Mouse (Mus musculus) left cerebral cortex, postnatal 4 days (tissue): ENCODE measurements around the gene Tpd52l2. TPM values are rescaled to one million over a fixed set of nuclear protein-coding genes. Genes with fewer than 3 reads are reported as not detected.

Source experiments
- DNase-seq: peaks from one replicate; pipeline ENCODE4 v3.0.0-alpha.2; 2022
- intact Hi-C: fragments of 180-260 bp; cut with DNase I; formaldehyde crosslinking; loops from one replicate; pipeline ENCODE4 v1.15.1; 2025
- total RNA-seq, 2 experiments: library from RNA; stranded (reverse); gene quantifications; 2 replicates each; pipeline ENCODE4 v1.2.3; 2021

Tpd52l2 gene
- total RNA-seq, 2 experiments from 2014 or later: 69.7 to 73.5 TPM

DNA sequence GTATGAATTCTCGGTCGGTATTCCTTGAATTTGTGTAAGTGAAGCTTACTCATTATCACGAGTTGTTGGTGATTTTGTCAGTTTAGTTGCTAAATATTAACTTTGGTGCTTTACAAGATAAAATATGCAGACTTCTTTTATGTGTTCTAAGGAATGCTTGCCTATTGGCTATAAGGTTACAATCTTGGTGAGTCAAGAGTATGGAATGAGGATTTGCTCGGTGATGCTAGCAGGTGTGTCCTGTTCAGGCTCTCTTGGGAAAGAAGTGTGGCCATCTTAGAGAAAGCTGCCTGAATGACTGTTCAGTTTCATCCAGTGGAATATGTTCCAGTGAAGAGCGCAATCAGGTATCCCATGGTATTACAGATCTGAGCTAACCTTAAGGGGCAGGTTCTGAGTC is 28.6 kb downstream of the Tpd52l2 start:
- DNase-seq: no peak
- intact Hi-C loops: no loop called here

GRCm38 (mm10) chr2:181529076-181529475 is 32.1 kb downstream of the Tpd52l2 start:
- DNase-seq: no peak
- intact Hi-C loops: no loop called here

DNA sequence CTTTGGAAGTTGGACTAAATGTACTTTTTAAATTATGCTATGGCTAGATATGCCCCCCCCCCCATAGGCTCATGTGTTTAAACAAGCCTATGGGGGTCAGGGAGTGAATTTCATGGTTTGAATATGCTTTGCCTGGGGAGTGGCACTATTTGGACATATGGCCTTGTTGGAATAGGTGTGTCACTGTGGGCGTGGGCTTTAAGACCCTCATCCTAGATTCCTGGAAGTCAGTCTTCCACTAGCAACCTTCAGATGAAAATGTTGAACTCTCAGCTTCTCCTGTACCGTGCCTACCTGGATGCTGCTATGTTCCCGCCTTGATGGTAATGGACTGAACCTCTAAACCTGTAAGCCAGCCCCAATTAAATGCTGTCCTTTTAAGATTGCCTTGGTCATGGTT is 35.6 kb downstream of the Tpd52l2 start:
- intact Hi-C loops: no loop called here
- DNase-seq: no peak

DNA sequence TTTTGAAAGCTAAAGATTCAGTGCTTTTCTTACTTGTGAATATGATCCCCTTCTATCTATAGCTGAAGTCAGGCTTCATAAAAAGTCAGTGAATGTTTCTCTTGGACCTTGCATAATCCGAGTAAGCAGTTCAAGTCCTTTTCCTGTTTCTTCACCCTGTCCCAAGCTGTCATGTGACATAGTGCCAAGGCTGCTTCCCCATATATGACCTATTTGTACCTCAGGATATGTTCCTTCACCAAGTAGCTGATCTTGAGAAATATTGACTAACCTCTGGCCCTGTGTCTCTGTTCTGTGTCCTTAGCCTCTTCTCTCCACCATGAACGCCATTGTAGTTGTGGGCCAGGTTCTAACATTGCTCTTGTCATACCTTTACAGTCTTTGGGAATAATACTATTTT is 39.5 kb downstream of the Tpd52l2 start:
- no peak for DNase-seq
- intact Hi-C loops: no loop called here

GRCm38 (mm10) chr2:181537444-181538047 is 40.6 kb downstream of the Tpd52l2 start:
- intact Hi-C loops: no loop called here

DNA sequence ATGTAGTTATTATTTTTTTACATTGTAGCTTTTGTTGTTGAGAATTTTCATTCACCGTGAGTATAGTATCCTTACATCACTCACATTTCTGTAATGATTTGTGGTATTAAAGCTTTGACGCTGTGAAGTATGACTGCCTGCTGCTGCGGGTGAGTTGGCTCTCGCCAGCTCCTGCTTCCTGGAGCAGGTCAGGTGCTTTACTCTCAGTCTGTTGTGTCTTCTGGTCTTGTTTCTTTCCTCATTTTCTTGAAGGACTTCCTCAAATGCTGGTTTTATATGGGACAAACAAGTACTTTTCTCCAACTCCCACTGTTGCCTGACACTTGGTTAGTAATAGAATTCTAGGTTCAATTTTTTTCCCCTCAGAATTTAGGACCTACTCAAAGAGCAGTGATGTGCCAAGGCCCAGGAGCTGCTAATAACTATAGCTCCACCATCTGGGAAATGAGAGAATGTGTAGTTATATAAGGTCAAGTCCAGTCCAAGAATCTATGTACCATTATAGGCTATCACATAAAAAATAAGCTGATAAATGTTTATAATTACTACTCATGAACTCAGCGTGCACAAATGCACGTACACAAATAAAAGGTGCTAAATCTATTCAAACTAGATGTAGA is 44.9 kb downstream of the Tpd52l2 start:
- no peak for DNase-seq
- intact Hi-C loops: no loop called here

More at GRCm38 (mm10) chr2:181537444-181538047, 40.6 kb downstream of the Tpd52l2 start:
- DNase-seq: peak; percentile 70

GRCm38 (mm10) chr2:181546142-181546541 is 49.2 kb downstream of the Tpd52l2 start:
- no peak for DNase-seq
- intact Hi-C loops: no loop called here

DNA sequence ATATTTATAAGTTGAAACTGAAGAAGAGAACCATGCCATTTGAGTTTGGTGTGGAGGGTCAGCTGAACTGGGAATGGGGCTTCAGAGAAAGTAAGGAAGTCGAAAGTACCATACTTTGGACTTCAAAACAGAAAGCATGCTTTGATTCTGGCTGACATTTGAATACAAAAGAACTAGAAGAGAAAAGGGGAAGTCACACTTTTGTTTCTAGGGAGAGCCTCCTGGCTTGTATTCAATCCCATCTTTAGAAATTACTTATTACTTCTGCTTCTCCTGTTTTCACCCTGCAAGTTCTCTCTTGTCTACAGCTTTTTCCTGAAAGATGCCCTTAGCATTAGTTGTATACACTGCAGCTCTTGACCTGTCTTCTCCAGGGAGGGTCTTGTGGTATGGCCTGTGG is 51.3 kb downstream of the Tpd52l2 start:
- no peak for DNase-seq
- intact Hi-C loops: no loop called here

DNA sequence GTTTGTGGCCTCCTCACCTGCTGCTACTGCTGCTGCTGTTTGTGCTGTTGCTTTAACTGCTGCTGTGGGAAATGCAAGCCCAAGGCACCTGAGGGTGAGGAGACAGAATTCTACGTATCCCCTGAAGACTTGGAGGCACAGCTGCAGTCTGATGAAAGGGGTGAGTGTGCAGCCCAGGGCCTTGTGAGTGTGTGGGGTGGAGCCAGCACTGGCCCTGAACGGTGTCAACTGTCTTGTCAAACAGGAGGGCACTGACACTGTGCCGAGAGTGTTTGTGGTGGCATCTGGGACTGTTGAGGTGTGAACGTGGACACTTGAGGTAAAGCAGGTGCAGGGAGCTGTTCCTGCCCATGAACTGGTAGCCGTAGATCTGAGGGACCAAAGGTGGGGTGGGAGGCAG is 51.7 kb downstream of the Tpd52l2 start:
- DNase-seq: no peak
- intact Hi-C loops: no loop called here

GRCm38 (mm10) chr2:181550233-181550632 is 53.3 kb downstream of the Tpd52l2 start:
- intact Hi-C loops: no loop called here
- no peak for DNase-seq

DNA sequence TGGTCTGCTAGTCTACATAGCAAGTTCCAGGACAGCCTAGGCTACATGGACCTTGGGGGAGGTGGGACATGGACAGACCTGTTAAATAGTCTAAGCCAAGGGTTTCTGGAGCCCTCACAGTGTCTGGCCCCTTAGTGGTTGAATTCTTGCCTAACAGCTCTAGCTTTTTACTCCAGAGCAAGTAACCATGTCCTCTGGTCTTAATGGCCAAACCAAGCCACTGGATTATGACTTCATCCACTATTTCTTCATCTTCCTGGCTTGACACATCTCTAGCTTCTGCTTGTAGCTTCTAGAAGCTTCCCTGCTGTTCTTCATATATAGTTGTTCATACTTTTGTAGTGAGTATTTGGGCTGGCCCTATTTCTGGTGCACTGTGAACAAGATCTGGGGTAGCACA is 56.8 kb downstream of the Tpd52l2 start:
- intact Hi-C loops: no loop called here
- DNase-seq: no peak

GRCm38 (mm10) chr2:181567338-181567737 is 70.4 kb downstream of the Tpd52l2 start:
- no peak for DNase-seq
- intact Hi-C loops: no loop called here

Other genes with a start within 250 kb of the Tpd52l2 start
- gene Gmeb2, start 209.1 kb upstream of the Tpd52l2 start, total RNA-seq: 10 to 100 TPM; 18.8 to 23.2 TPM
- gene Stmn3, start 182.6 kb upstream of the Tpd52l2 start, total RNA-seq: 100 to 1,000 TPM; 885 to 936 TPM
- 10 to 100 TPM; 53.6 to 67.6 TPM for gene Rtel1, start 177.4 kb upstream of the Tpd52l2 start, total RNA-seq
- 10 to 100 TPM; 73.9 to 83.5 TPM for gene Zgpat, start 132.2 kb upstream of the Tpd52l2 start, total RNA-seq
- gene Arfrp1, start 131.7 kb upstream of the Tpd52l2 start, total RNA-seq: 10 to 100 TPM; 57.3 to 60.3 TPM
- gene Lime1, start 117.1 kb upstream of the Tpd52l2 start, total RNA-seq: 10 to 100 TPM; 40.8 to 44.9 TPM
- gene Zbtb46, start 37.7 kb upstream of the Tpd52l2 start, total RNA-seq: 10 to 100 TPM; 16.6 to 16.8 TPM
- gene Abhd16b, start 3.9 kb upstream of the Tpd52l2 start, total RNA-seq: not detected
- gene Dnajc5, start 23.3 kb downstream of the Tpd52l2 start, total RNA-seq: 100 to 1,000 TPM; 288 to 305 TPM
- gene Uckl1, start 87.8 kb downstream of the Tpd52l2 start, total RNA-seq: 10 to 100 TPM; 66.1 to 69.2 TPM
- 10 to 100 TPM; 49.7 to 51.6 TPM for gene Prpf6, start 94.7 kb downstream of the Tpd52l2 start, total RNA-seq
- 100 to 1,000 TPM; 191 to 197 TPM for gene Zfp512b, start 95.7 kb downstream of the Tpd52l2 start, total RNA-seq
- gene Samd10, start 102.1 kb downstream of the Tpd52l2 start, total RNA-seq: 10 to 100 TPM; 43.7 to 48.7 TPM
- under 1 TPM; 0.50 to 0.54 TPM for gene Gm29797, start 159.9 kb downstream of the Tpd52l2 start, total RNA-seq
- gene Sox18, start 174.5 kb downstream of the Tpd52l2 start, total RNA-seq: 10 to 100 TPM; 13.4 to 13.5 TPM
- gene Tcea2, start 183.2 kb downstream of the Tpd52l2 start, total RNA-seq: 10 to 100 TPM; 57.8 to 62.4 TPM
- 10 to 100 TPM; 39.0 to 49.4 TPM for gene Rgs19, start 196.8 kb downstream of the Tpd52l2 start, total RNA-seq
- gene Lkaaear1, start 201.3 kb downstream of the Tpd52l2 start, total RNA-seq: not detected
- 10 to 100 TPM; 73.1 to 73.8 TPM for gene Oprl1, start 217.9 kb downstream of the Tpd52l2 start, total RNA-seq